Mouse (Mus musculus) spleen, adult 12 weeks (tissue): ENCODE measurements around the gene Vps37b.
"Not testable (repeated sequence)": the region's sequence is repeated elsewhere in the genome, so short reads cannot be mapped to it uniquely, and the experiment has no call there.

Source experiments
- DNase-seq: peaks from one replicate; pipeline ENCODE4 v3.0.0; 2022; ENCODE audit warnings: low spot score

Gene Vps37b

GRCm38 (mm10) chr5:124032001-124032508, at the start of gene Vps37b:
TSS of gene Vps37b (minus strand) at chr5:124032270.
- DNase-seq = peak; percentile 87

- DNase-seq = no peak
Observed at GRCm38 (mm10) chr5:124079880-124080279, 47.8 kb upstream of the Vps37b start.

DNA sequence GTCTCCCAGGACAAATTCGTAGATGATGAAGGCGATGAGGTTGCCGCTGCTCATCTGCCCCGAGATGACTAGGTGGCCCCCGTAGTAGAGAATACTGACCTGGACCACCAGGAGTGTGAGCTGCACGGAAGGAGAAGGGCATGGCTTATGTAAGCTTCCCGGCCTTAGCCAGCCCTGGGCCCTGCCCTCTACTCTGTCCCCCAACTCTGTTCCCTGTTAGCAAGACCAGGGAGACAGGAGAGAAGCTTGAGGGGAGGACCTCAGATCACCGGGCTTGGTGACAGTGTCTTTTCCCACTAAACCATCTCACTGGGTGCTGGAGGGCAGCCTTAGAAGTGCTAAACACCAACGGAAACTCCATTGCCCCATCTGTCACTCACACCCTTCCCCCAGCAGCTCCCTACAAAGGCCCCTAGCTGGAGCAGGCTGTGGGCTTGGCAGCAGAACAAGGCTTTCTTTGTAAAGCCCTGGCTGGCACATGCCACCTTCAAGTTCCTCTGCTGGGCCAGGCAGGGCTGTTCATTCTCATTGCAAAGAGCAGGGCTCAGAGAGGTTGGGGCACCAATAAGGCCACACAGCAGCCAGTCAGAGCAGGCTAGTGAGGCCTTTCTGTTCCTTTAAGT, 46.8 kb upstream of the Vps37b start:
- DNase-seq = no peak

- no peak for DNase-seq
Observed at GRCm38 (mm10) chr5:124077856-124078460, 45.9 kb upstream of the Vps37b start.

GRCm38 (mm10) chr5:124077241-124077640, 45.2 kb upstream of the Vps37b start:
- DNase-seq = no peak

- DNase-seq = no peak
Observed at GRCm38 (mm10) chr5:124076559-124076958, 44.5 kb upstream of the Vps37b start.

GRCm38 (mm10) chr5:124075716-124076115, 43.6 kb upstream of the Vps37b start:
- DNase-seq = no peak

DNA sequence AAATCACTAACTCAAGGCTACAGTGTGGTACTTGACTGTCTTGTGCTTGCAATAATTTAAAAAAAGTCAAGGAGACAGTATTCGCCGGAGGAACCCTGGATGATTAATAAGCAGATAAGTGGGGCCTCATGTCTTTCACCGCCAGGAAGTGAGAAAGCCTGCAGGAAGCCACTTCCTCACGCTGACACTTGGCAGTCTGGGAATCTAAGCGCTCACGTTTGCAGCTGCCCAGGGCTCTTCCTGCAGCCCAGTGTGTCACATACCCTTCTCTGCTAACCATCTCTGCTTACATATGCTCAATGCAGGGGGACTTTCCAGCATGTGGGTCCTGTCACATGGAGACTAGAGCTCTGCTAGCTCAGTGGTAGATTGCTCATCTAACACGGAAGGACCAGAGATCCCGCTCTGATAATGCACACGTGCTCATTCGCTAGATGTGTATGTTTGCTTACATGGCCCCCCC, 42.8 kb upstream of the Vps37b start:
- no peak for DNase-seq

- DNase-seq = no peak
Observed at GRCm38 (mm10) chr5:124073682-124074081, 41.6 kb upstream of the Vps37b start.

GRCm38 (mm10) chr5:124069657-124070056, 37.6 kb upstream of the Vps37b start:
- no peak for DNase-seq

- no peak for DNase-seq
Observed at GRCm38 (mm10) chr5:124062037-124062824, 30.2 kb upstream of the Vps37b start.

DNA sequence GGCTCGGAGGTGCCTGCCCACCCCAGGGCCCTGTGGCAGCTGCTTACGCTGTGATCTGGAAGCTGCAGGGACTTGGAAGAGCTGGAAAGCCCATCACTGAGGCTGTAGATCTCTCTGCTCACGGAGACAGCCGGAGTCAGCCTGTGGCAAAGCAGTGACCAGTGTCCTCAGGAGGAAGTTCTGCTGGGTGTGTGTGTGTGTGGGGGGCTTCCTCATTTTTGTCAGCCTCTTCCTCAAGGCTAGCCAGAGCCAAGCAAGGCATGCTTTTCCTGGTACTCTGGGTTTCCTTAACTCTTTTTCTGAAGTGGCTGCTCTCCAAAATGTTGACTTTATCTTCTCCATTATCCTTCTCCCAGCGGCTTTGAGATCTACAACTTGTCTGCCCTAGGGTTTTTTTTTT, 27.6 kb upstream of the Vps37b start:
- no peak for DNase-seq

DNA sequence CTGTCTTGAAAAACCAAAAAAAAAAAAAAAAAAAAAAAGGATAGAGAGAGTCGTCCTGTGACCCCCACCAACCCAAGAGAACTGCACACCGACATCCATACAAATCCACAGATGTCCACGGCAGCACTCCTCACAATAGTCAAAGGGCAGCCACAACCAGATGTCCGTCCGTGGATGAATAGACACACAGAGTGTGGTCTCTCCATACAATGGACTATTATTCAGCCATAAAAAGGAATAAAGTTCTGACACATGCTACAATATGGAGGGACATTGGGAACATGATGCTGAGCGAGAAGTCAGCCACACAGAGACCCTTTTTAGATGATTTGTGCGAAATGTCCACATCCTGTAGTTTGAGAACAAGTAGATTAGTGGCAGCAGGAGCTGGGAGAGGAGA, 26.7 kb upstream of the Vps37b start:
- DNase-seq = no peak

- no peak for DNase-seq
Observed at GRCm38 (mm10) chr5:124056956-124057355, 24.9 kb upstream of the Vps37b start.

DNA sequence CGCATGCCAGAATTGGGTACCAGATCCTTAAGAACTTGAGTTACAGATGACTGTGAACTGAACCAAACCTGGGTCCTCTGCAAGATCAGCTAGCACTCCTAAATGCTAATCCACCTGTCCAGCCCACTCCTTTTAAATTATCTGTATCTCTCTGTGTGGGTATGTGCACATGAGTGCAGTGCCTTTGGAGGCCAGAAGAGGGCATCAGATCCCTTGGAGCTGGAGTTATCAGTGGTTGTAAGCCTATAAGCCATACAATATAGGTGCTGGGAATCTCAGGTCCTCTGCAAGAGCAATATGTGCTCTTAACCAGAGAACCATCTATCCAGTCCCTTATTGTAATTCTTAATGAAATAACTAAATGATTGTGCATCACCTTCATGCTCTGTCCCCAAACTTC, 24.1 kb upstream of the Vps37b start:
- no peak for DNase-seq

- DNase-seq = not testable (repeated sequence)
Observed at GRCm38 (mm10) chr5:124052641-124053040, 20.6 kb upstream of the Vps37b start.

GRCm38 (mm10) chr5:124051899-124052491, 19.9 kb upstream of the Vps37b start:
- DNase-seq = peak; percentile 40

GRCm38 (mm10) chr5:124050095-124051050, 18.3 kb upstream of the Vps37b start:
- no peak for DNase-seq

GRCm38 (mm10) chr5:124049249-124050045, 17.4 kb upstream of the Vps37b start:
- DNase-seq = no peak

DNA sequence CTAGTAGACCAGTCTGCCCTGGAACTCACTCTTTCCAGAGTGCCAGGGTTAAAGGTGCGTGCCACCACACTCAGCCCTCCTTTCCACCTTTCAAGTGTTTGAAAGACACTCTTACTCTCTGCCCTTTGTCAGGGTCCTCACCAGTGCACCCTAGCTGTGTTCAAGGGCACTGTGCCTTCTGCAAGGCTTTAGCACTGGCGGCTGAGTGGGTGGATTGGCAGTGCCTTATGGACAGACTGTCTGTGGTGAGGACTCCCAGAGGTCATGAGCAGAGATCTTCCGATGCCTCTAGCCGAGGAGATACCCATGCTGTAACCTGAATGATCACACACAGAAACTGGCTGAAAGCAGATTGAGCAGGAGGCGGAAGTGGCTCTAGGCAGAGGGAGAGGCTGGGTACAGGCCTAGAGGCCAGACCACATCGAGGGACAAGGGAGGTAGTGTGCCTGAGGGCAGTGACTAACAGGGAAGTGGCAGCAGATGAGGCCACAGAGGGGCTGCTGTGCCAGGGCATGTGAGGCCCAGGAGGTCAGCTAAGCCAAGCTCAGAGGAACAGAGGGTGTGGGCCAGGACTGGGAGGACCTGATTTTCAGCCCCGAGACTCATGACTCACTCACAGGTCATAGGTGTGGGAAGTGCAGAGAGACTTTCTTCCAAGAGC, 14.8 kb upstream of the Vps37b start:
- DNase-seq = no peak
